Mouse (Mus musculus) hindbrain, postnatal 0 days (tissue): Measurements from ENCODE around the gene Ptprs. TPM values are rescaled to one million over a fixed set of nuclear protein-coding genes. Genes with fewer than 3 reads are reported as not detected.
A peak's percentile ranks its signal among the peaks of the same experiment; 100 is the strongest.

ENCODE experiments used
- ATAC-seq: fragments of 200-750 bp; cut with Nextera tagmentation; 2 replicates; pipeline ENCODE4 v1.8.0; 2017; ENCODE audit warnings: mild to moderate bottlenecking, moderate TSS enrichment, moderate library complexity
- DNase-seq: peaks from one replicate; pipeline ENCODE4 v3.0.0-alpha.2; 2015; ENCODE audit warnings: low spot score
- H3K27ac ChIP-seq: fragments of 300-500 bp; sonication (generic); 2 replicates; pipeline ENCODE4 v1.5.1; 2014; ENCODE audit warnings: mild to moderate bottlenecking
- H3K27me3 ChIP-seq: fragments of 300-500 bp; sonication (generic); 2 replicates; pipeline ENCODE4 v1.6.1; 2014; ENCODE audit warnings: low read length, mixed read lengths; ENCODE audit not compliant: insufficient read depth
- H3K36me3 ChIP-seq: fragments of 300-500 bp; sonication (generic); 2 replicates; pipeline ENCODE4 v1.6.1; 2014; ENCODE audit warnings: low read length, mixed read lengths; ENCODE audit not compliant: insufficient read depth
- H3K4me1 ChIP-seq: fragments of 300-500 bp; sonication (generic); 2 replicates; pipeline ENCODE4 v1.6.1; 2014; ENCODE audit warnings: antibody characterized with exemption, low read length, mixed read lengths; ENCODE audit not compliant: insufficient read depth
- H3K4me2 ChIP-seq: fragments of 300-500 bp; sonication (generic); 2 replicates; pipeline ENCODE4 v1.6.1; 2014; ENCODE audit warnings: low read depth, mild to moderate bottlenecking, low read length, moderate library complexity, mixed read lengths
- H3K4me3 ChIP-seq: fragments of 300-500 bp; sonication (generic); 2 replicates; pipeline ENCODE4 v1.5.1; 2014; ENCODE audit warnings: low read length
- H3K9ac ChIP-seq: fragments of 300-500 bp; sonication (generic); replicated peaks from 2 replicates; pipeline ENCODE4 v1.6.1; 2014; ENCODE audit warnings: mild to moderate bottlenecking, low read length, moderate library complexity, mixed read lengths
- H3K9me3 ChIP-seq: fragments of 300-500 bp; sonication (generic); 2 replicates; pipeline ENCODE4 v1.6.1; 2016; ENCODE audit warnings: low read length, mixed read lengths
- CTCF ChIP-seq: IDR thresholded peaks from 2 replicates; pipeline ENCODE4 v1.5.1; 2016; ENCODE audit warnings: antibody characterized with exemption, control low read depth, low read depth
- WGBS: fragments of 180-500 bp; shearing (Covaris S2); extraction: QIAGEN DNeasy Blood & Tissue Kit; methylation state at CpG from one replicate; pipeline ENCODE4 v1.1.7; 2014; 5-methylcytosine and 5-hydroxymethylcytosine counted together
- polyA plus RNA-seq: library from polyadenylated mRNA; unstranded; fragments of >200 nt; fragmentation: Nextera tagmentation; extraction: Ambion mirVana; gene quantifications from 2 replicates; pipeline ENCODE4 v1.2.1, GENCODE M21; 2015
- total RNA-seq: library from RNA; depleted of rRNA; stranded (reverse); fragments of >200 nt; gene quantifications from 2 replicates; pipeline ENCODE4 v1.2.3, GENCODE M21; 2014

Ptprs gene
- total and polyA plus RNA-seq, 2 experiments from 2014 or later, result 198 to 913 TPM

DNA sequence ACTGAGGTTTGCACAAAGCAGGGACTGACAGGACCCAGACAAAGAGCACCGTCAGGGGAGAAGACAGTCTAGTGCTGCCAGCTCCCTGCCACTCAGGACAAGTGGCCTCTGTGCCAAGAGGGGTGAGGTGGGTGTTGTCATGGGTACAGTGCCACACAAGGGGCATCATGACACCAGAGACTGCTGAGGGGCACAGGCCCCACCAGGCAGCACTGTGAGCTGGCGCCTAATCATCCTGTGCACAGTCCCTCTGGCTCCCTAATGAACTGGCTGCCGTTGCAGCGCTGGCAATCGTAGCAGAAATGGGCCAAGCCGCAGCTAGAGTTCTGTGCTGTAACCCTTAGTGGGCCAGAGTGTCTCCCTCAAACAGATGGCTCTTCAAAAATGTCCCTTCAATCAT is 96.0 kb downstream of the Ptprs start:
- Histone ChIP-seq H3K36me3 (peaks cover 45% of the 10 kb centered on the region), H3K4me1 (peaks cover 24% of the 10 kb centered on the region), H3K27me3 (no peaks in the 10 kb centered on the region), H3K9ac (no peak overlapping the region), H3K4me3 (no peak overlapping the region), H3K4me2 (no peak overlapping the region), H3K9me3 (no peaks in the 10 kb centered on the region), H3K27ac (peak overlapping the region; percentile 75)
- 16% methylated on average over 6 of the region's 6 CpGs for WGBS
- ATAC-seq (peak; percentile 92), DNase-seq (peak; percentile 84)
- TF ChIP-seq CTCF, result no peak; the same call in 1 of the 2 replicates

DNA sequence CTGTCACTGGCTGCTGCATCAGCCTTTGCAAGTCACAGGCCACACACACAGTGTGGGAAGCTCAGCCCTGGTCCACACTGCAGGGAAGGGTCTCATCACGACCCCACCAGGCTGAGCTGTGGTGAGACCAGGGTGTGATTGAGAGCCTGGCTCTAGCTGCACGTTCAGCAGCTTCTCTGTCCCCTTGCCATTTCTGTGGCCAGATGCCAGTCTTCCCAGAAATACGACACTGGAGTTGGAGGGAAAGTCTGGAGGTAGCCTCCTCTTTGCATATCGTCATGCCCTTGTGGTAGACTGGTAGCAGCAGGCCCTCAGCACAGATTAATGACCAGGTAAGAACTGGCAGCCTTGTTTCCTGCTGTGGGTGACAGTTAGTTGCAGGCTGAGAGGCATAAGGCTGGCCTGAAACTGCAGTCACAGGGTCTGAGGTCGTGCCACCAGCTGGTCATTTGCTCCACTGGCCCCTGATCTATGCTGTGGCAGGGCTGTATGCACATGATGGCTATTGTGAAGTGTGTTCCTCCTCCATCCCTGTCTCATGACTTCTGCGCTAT is 96.9 kb downstream of the Ptprs start:
- Histone ChIP-seq H3K9ac (no peak overlapping the region), H3K36me3 (peaks cover 37% of the 10 kb centered on the region), H3K4me2 (no peak overlapping the region), H3K4me1 (peaks cover 28% of the 10 kb centered on the region), H3K27me3 (no peaks in the 10 kb centered on the region), H3K4me3 (no peak overlapping the region), H3K27ac (peak overlapping the region; percentile 75), H3K9me3 (no peaks in the 10 kb centered on the region)
- ATAC-seq (no peak), DNase-seq (peak; percentile 34)
- no peak for TF ChIP-seq CTCF
- 50% methylated on average over 6 of the region's 6 CpGs for WGBS

DNA sequence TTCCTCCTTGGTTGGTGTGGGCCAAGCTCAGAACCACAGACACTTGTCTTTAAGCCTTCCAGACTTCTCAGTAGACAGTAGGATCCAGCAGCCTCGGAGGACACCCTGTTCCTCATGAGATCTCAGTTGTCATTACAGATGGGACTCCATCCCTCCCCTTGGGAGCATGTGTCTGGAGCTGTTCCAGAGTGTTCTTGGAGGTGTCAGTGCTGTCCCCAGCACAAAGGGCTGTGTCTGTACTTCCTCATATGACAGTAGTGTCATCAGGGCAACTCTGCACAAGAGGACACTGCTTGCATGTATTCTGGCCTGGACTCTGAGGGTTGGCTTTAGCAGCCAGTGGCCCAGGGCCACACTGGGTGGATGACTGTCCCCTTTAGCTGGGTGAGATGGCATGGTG is 101.4 kb downstream of the Ptprs start:
- ATAC-seq (no peak), DNase-seq (no peak)
- H3K27me3 ChIP-seq, result no peaks in the 10 kb centered on the region
- no peaks in the 10 kb centered on the region for H3K9me3 ChIP-seq
- H3K4me1 ChIP-seq, result peaks cover 23% of the 10 kb centered on the region
- H3K4me2 ChIP-seq, result no peak overlapping the region
- H3K27ac ChIP-seq, result peak overlapping the region; percentile 20; the same call in 1 of the 2 replicates
- no peak overlapping the region for H3K4me3 ChIP-seq
- TF ChIP-seq CTCF, result no peak
- WGBS, result 67% methylated on average over 1 of the region's 1 CpGs
- peaks cover 39% of the 10 kb centered on the region for H3K36me3 ChIP-seq
- no peak overlapping the region for H3K9ac ChIP-seq

DNA sequence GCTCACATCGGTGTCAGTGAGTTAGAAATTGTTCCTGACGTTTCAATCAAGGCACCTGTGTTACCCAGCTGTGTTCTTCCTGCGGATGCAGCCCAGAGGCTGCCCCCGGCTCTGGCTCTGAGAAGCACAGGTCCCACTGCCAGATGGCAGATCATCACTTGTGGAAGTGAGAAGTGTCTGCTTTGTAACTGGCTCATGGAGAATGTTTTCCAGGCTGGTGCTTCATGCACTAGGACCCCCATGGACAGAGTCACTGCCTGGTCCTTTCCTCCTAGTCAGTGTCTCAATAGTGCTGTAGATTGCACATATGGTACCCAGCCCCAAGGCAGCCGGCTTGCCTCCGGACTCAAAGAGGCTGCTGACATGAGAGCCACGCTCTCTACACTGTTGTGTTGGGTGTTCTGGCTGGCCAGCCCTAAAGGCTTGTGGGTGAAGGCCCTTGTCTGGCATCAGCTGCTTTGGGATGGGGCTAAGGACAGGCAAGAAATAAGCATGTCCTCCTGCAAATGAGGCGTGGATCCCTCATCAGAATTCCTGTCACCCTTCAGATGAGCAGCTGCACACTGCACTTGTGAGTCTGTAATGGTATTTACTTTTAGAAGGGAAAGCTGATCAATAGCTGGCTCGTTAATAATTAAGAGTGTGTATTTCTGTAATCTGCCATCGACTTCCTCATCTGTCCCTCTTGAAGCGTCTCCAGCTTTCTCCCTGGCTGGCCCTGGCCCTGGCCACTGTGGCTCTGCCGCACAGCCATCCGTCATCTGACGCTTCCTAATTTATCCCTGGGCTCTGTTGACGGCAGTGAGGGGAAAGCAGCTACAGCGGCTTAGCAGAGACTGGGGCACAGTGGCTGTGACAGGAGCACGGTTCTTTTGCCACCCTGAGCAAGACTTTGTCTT is 102.9 kb downstream of the Ptprs start:
- H3K27ac ChIP-seq, result peak overlapping the region; percentile 60; the same call in 1 of the 2 replicates
- H3K9ac ChIP-seq, result no peak overlapping the region
- H3K4me1 ChIP-seq, result peaks cover 18% of the 10 kb centered on the region
- 37% methylated on average over 17 of the region's 17 CpGs for WGBS
- no peak overlapping the region for H3K4me3 ChIP-seq
- peaks cover 32% of the 10 kb centered on the region for H3K36me3 ChIP-seq
- ATAC-seq (peak; percentile 18; the same call in 1 of the 2 replicates), DNase-seq (peak; percentile 55)
- no peaks in the 10 kb centered on the region for H3K27me3 ChIP-seq
- TF ChIP-seq CTCF, result no peak
- no peak overlapping the region for H3K4me2 ChIP-seq
- no peaks in the 10 kb centered on the region for H3K9me3 ChIP-seq

DNA sequence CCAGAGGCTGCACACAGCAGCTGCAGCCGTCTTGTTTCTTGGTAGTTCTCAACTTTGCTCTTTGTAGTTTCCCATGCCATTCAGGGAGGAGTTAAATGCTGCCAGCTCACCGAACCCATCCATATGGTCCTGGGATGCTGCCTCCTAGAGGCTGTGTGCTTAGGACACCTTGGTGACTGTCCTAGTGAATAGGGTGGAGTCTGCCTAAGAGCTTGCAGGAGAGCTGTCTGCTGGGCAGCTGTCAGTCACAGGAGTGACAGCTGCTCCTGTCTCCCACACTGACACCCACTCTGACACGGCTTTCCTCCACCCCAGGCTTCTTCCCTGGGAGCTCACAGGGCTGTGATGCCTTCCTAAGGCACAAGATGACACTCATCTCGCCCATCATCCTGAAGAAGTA is 104.2 kb downstream of the Ptprs start:
- H3K27ac ChIP-seq, result no peak overlapping the region
- peaks cover 28% of the 10 kb centered on the region for H3K36me3 ChIP-seq
- H3K4me3 ChIP-seq, result no peak overlapping the region
- no peak overlapping the region for H3K9ac ChIP-seq
- peaks cover 18% of the 10 kb centered on the region for H3K4me1 ChIP-seq
- no peaks in the 10 kb centered on the region for H3K9me3 ChIP-seq
- TF ChIP-seq CTCF, result peak; percentile 37; the same call in 1 of the 2 replicates
- ATAC-seq (no peak), DNase-seq (no peak)
- H3K27me3 ChIP-seq, result no peaks in the 10 kb centered on the region
- WGBS, result 60% methylated on average over 4 of the region's 4 CpGs
- no peak overlapping the region for H3K4me2 ChIP-seq

DNA sequence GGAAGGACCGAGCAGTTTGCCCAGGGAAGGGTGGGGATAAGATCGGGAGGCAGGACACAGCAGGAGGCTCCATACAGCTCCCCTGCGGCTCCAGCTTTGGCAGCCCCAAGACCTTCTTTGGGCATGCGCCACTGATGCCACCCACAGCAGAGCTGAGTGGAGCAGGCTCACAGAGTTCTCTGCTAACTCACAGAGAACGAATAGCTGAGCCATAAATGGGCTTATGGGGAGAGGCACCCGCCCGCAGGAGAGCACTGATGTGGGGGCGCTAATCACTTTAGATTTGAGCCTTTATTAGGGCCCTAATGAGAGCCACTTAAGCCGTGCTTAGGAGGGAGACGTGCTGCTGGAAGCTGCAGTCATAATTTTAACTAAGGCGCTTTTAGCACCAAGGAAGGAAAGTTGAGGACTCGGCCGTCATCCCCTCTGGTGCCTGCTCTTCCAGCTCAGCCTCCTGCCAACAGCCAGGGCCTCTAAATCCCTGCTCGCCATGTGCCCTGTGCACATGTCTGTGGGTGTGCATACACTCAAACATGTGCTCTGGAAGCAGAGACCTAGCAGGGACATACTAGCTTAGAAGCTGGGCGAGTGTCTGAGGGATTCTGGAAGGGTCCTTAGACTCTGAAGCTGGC is 105.1 kb downstream of the Ptprs start:
- H3K4me3 ChIP-seq, result no peak overlapping the region
- no peaks in the 10 kb centered on the region for H3K9me3 ChIP-seq
- H3K27me3 ChIP-seq, result no peaks in the 10 kb centered on the region
- DNase-seq (no peak), ATAC-seq (no peak)
- TF ChIP-seq CTCF, result no peak
- peaks cover 19% of the 10 kb centered on the region for H3K36me3 ChIP-seq
- 65% methylated on average over 15 of the region's 15 CpGs for WGBS
- no peak overlapping the region for H3K9ac ChIP-seq
- H3K4me1 ChIP-seq, result peaks cover 25% of the 10 kb centered on the region
- H3K27ac ChIP-seq, result no peak overlapping the region
- H3K4me2 ChIP-seq, result no peak overlapping the region
